Mouse (Mus musculus): ENCODE data around the gene Itgb5.

The Itgb5 gene

GRCm38 (mm10) chr16:33829301-33829831, at the start of gene Itgb5:
Itgb5 (plus strand) TSS chr16:33829665.
- peak; percentile 83 for DNase-seq (ENCODE audit: low spot score)

GRCm38 (mm10) chr16:33781789-33782728, 47.4 kb upstream of the Itgb5 start:
- DNase-seq (ENCODE audit: low spot score), result no peak

GRCm38 (mm10) chr16:33782729-33783091, 46.8 kb upstream of the Itgb5 start:
- no peak for DNase-seq (ENCODE audit: low spot score)

- no peak for DNase-seq (ENCODE audit: low spot score)
Measured at GRCm38 (mm10) chr16:33784547-33784946, 44.9 kb upstream of the Itgb5 start.

- no peak for DNase-seq (ENCODE audit: low spot score)
Measured at GRCm38 (mm10) chr16:33785092-33785704, 44.3 kb upstream of the Itgb5 start.

- DNase-seq (ENCODE audit: low spot score), result no peak
Measured at GRCm38 (mm10) chr16:33786657-33787390, 42.6 kb upstream of the Itgb5 start.

GRCm38 (mm10) chr16:33793846-33794791, 35.3 kb upstream of the Itgb5 start, which contains the start of gene Muc13:
Muc13 (plus strand) TSS chr16:33794037.
- no peak for DNase-seq (ENCODE audit: low spot score)

GRCm38 (mm10) chr16:33795106-33795505, 34.4 kb upstream of the Itgb5 start:
- no peak for DNase-seq (ENCODE audit: low spot score)

GRCm38 (mm10) chr16:33795887-33796286, 33.6 kb upstream of the Itgb5 start:
- no peak for DNase-seq (ENCODE audit: low spot score)

GRCm38 (mm10) chr16:33796756-33797155, 32.7 kb upstream of the Itgb5 start:
- no peak for DNase-seq (ENCODE audit: low spot score)

GRCm38 (mm10) chr16:33797860-33798259, 31.6 kb upstream of the Itgb5 start:
- DNase-seq (ENCODE audit: low spot score), result peak; percentile 51

GRCm38 (mm10) chr16:33810002-33810401, 19.5 kb upstream of the Itgb5 start:
- no peak for DNase-seq (ENCODE audit: low spot score)

- no peak for DNase-seq (ENCODE audit: low spot score)
Measured at GRCm38 (mm10) chr16:33818413-33819165, 10.9 kb upstream of the Itgb5 start.

- peak; percentile 87 for DNase-seq (ENCODE audit: low spot score)
Measured at GRCm38 (mm10) chr16:33820269-33821178, 8.9 kb upstream of the Itgb5 start.

GRCm38 (mm10) chr16:33824603-33825002, 4.9 kb upstream of the Itgb5 start:
- no peak for DNase-seq (ENCODE audit: low spot score)

GRCm38 (mm10) chr16:33828496-33828895, 969 bp upstream of the Itgb5 start:
- DNase-seq (ENCODE audit: low spot score), result no peak

GRCm38 (mm10) chr16:33829842-33830511, 512 bp downstream of the Itgb5 start:
- peak; percentile 44 for DNase-seq (ENCODE audit: low spot score)

GRCm38 (mm10) chr16:33830512-33831105, 1.1 kb downstream of the Itgb5 start:
- no peak for DNase-seq (ENCODE audit: low spot score)
